Mouse (Mus musculus) neural tube, embryonic 14.5 days (tissue): ENCODE results near the gene Cdk2ap2. TPM values are rescaled to one million over a fixed set of nuclear protein-coding genes. Genes with fewer than 3 reads are reported as not detected.

Source experiments
- polyA plus RNA-seq: library from polyadenylated mRNA; unstranded; fragments of >200 nt; fragmentation: Nextera tagmentation; extraction: Ambion mirVana; gene quantifications from 2 replicates; pipeline ENCODE4 v1.2.1, GENCODE M21; 2014

Gene Cdk2ap2
- polyA plus RNA-seq, 1 experiment from 2014 or later = 81.1 TPM

Other genes with a start within 250 kb of the Cdk2ap2 start
- gene Chka, start 245.4 kb upstream of the Cdk2ap2 start, polyA plus RNA-seq = 61.2 and 71.1 TPM in 2 replicates
- gene Tcirg1, start 190.0 kb upstream of the Cdk2ap2 start, polyA plus RNA-seq = 8.6 and 16.7 TPM in 2 replicates
- 316 and 358 TPM in 2 replicates for gene Ndufs8, start 184.4 kb upstream of the Cdk2ap2 start, polyA plus RNA-seq
- 2.1 and 3.1 TPM in 2 replicates for gene Aldh3b1, start 167.4 kb upstream of the Cdk2ap2 start, polyA plus RNA-seq
- 4.6 and 8.9 TPM in 2 replicates for gene Unc93b1, start 162.0 kb upstream of the Cdk2ap2 start, polyA plus RNA-seq
- not detected in 2 replicates for gene Aldh3b3, start 138.5 kb upstream of the Cdk2ap2 start, polyA plus RNA-seq
- 0.15 and 0.40 TPM in 2 replicates for gene Aldh3b2, start 124.9 kb upstream of the Cdk2ap2 start, polyA plus RNA-seq
- 1.6 and 3.0 TPM in 2 replicates for gene Acy3, start 110.6 kb upstream of the Cdk2ap2 start, polyA plus RNA-seq
- gene Tbx10, start 104.4 kb upstream of the Cdk2ap2 start, polyA plus RNA-seq = not detected in 2 replicates
- gene Nudt8, start 96.6 kb upstream of the Cdk2ap2 start, polyA plus RNA-seq = 29.4 and 33.7 TPM in 2 replicates
- 3.8 and 4.9 TPM in 2 replicates for gene Gm49405, start 96.6 kb upstream of the Cdk2ap2 start, polyA plus RNA-seq
- gene Doc2g, start 93.9 kb upstream of the Cdk2ap2 start, polyA plus RNA-seq = 6.2 and 6.5 TPM in 2 replicates
- gene Ndufv1, start 84.4 kb upstream of the Cdk2ap2 start, polyA plus RNA-seq = 241 and 262 TPM in 2 replicates
- gene Gstp1, start 59.2 kb upstream of the Cdk2ap2 start, polyA plus RNA-seq = 437 and 484 TPM in 2 replicates
- gene Gstp2, start 51.2 kb upstream of the Cdk2ap2 start, polyA plus RNA-seq = 2.4 TPM in 1 of 2 replicates, not detected in the other
- gene Gstp3, start 37.6 kb upstream of the Cdk2ap2 start, polyA plus RNA-seq = not detected in 2 replicates
- gene Cabp2, start 15.6 kb upstream of the Cdk2ap2 start, polyA plus RNA-seq = not detected in 2 replicates
- 65.1 and 76.5 TPM in 2 replicates for gene Pitpnm1, start 2.8 kb downstream of the Cdk2ap2 start, polyA plus RNA-seq
- gene Aip, start 28.7 kb downstream of the Cdk2ap2 start, polyA plus RNA-seq = 98.8 and 110 TPM in 2 replicates
- not detected in 2 replicates for gene Gpr152, start 42.6 kb downstream of the Cdk2ap2 start, polyA plus RNA-seq
- 0.13 and 0.31 TPM in 2 replicates for gene Cabp4, start 46.9 kb downstream of the Cdk2ap2 start, polyA plus RNA-seq
- 86.9 and 105 TPM in 2 replicates for gene Coro1b, start 51.4 kb downstream of the Cdk2ap2 start, polyA plus RNA-seq
- gene Ptprcap, start 56.4 kb downstream of the Cdk2ap2 start, polyA plus RNA-seq = 0.51 and 1.0 TPM in 2 replicates
- gene Rps6kb2, start 66.2 kb downstream of the Cdk2ap2 start, polyA plus RNA-seq = 40.9 and 45.1 TPM in 2 replicates
- gene Carns1, start 78.3 kb downstream of the Cdk2ap2 start, polyA plus RNA-seq = 3.0 and 6.1 TPM in 2 replicates
- gene Tbc1d10c, start 94.1 kb downstream of the Cdk2ap2 start, polyA plus RNA-seq = 0.79 and 1.1 TPM in 2 replicates
- 574 and 606 TPM in 2 replicates for gene Ppp1ca, start 94.9 kb downstream of the Cdk2ap2 start, polyA plus RNA-seq
- 23.0 and 23.7 TPM in 2 replicates for gene Rad9a, start 104.5 kb downstream of the Cdk2ap2 start, polyA plus RNA-seq
- gene Clcf1, start 117.1 kb downstream of the Cdk2ap2 start, polyA plus RNA-seq = 0.78 and 1.5 TPM in 2 replicates
- not detected in 2 replicates for gene AC109138.7, start 117.2 kb downstream of the Cdk2ap2 start, polyA plus RNA-seq
- gene Pold4, start 134.7 kb downstream of the Cdk2ap2 start, polyA plus RNA-seq = 21.1 and 22.6 TPM in 2 replicates
- gene Ssh3, start 172.0 kb downstream of the Cdk2ap2 start, polyA plus RNA-seq = 12.2 and 14.0 TPM in 2 replicates
- 50.7 and 62.9 TPM in 2 replicates for gene Ankrd13d, start 186.0 kb downstream of the Cdk2ap2 start, polyA plus RNA-seq
- 33.0 and 34.3 TPM in 2 replicates for gene Grk2, start 209.0 kb downstream of the Cdk2ap2 start, polyA plus RNA-seq